Mouse (Mus musculus): ENCODE measurements around the gene Noto. TPM values are rescaled to one million over a fixed set of nuclear protein-coding genes. Genes with fewer than 3 reads are reported as not detected.

The Noto gene
- total and polyA plus RNA-seq, 3 experiments: not detected

GRCm38 (mm10) chr6:85450697-85451663 lies 27.3 kb downstream of the Noto start, which contains the start of gene Cct7 (continued):
- TF ChIP-seq MAFK (IDR thresholded peaks at IDR 0.05; ENCODE audit: borderline replicate concordance, low read depth, low read length): no peak

GRCm38 (mm10) chr6:85451664-85452410 lies 28.2 kb downstream of the Noto start, which contains the start of gene Pradc1:
TSS of gene Pradc1 (minus strand) at chr6:85451970.
- H3K36me3 ChIP-seq (ENCODE audit: control insufficient read depth in 1 of 2, insufficient read depth in 2 of 2, low read length in 2 of 2): peaks cover 2 to 40% of the 10 kb centered on the region in 2 experiments
- H3K9ac ChIP-seq (ENCODE audit: control insufficient read depth, low read depth, low read length, poor library complexity, severe bottlenecking): peak within 1 kb of the TSS; percentile 82
- no peaks in the 10 kb centered on the region for H3K27me3 ChIP-seq (ENCODE audit: control insufficient read depth in 1 of 2, insufficient read depth in 2 of 2, low read length in 2 of 2)
- peak within 1 kb of the TSS; percentile 88 for H3K27ac ChIP-seq (ENCODE audit: control insufficient read depth, low read depth, low read length)
- H3K9me3 ChIP-seq (replicated peaks; ENCODE audit: insufficient read depth, low read length): no peaks in the 10 kb centered on the region
- peak; percentile 99 for DNase-seq (ENCODE audit: low read depth, low spot score)
- H3K79me2 ChIP-seq (ENCODE audit: control insufficient read depth, insufficient read depth, low read length, poor library complexity): peaks cover 55% of the 10 kb centered on the region
- peaks cover 8 to 24% of the 10 kb centered on the region in 2 experiments; a peak in 2 of 4 replicates for H3K4me1 ChIP-seq (ENCODE audit: control insufficient read depth in 1 of 2, insufficient read depth in 2 of 2, low read length in 2 of 2)
- H3K4me3 ChIP-seq (ENCODE audit: control insufficient read depth in 1 of 2, insufficient read depth in 1 of 2, low read depth in 2 of 2, low read length in 2 of 2): peak within 1 kb of the TSS; percentile 74 to 92
- peak; percentile 84 for TF ChIP-seq ELF1 (IDR thresholded peaks at IDR 0.05; ENCODE audit: low read depth, low read length)
- peak; percentile 93 for TF ChIP-seq HCFC1 (IDR thresholded peaks at IDR 0.05; ENCODE audit: low read depth, low read length)
- TF ChIP-seq TBP (IDR thresholded peaks at IDR 0.05; ENCODE audit: low read depth, low read length): peak; percentile 96
- no peak for TF ChIP-seq BHLHE40 (IDR thresholded peaks at IDR 0.05; ENCODE audit: borderline replicate concordance, low read depth, low read length)
- no peak; the same call in 1 of the 2 replicates for TF ChIP-seq POLR2AphosphoS5 (IDR thresholded peaks at IDR 0.05; ENCODE audit: borderline replicate concordance, low read depth, low read length)
- peak; percentile 95 for TF ChIP-seq MYB (IDR thresholded peaks at IDR 0.05; ENCODE audit: low read depth, low read length)
- TF ChIP-seq UBTF (IDR thresholded peaks at IDR 0.05; ENCODE audit: borderline replicate concordance, insufficient read depth, low read depth, low read length): 0 out of 2 replicates have a peak, but pooled peaks have one; percentile 10
- TF ChIP-seq TAL1 (IDR thresholded peaks at IDR 0.05; ENCODE audit: low read length): no peak
- peak; percentile 95 for TF ChIP-seq POLR2AphosphoS2 (IDR thresholded peaks at IDR 0.05; ENCODE audit: low read length)
- no peak for TF ChIP-seq MAFK (IDR thresholded peaks at IDR 0.05; ENCODE audit: borderline replicate concordance, low read depth, low read length)
- TF ChIP-seq MYC (IDR thresholded peaks at IDR 0.05; ENCODE audit: low read depth, low read length): peak; percentile 96
- TF ChIP-seq MAX (IDR thresholded peaks at IDR 0.05; ENCODE audit: low read length): peak; percentile 91
- TF ChIP-seq JUND (IDR thresholded peaks at IDR 0.05; ENCODE audit: low read depth, low read length): no peak
- TF ChIP-seq NRF1 (IDR thresholded peaks at IDR 0.05; ENCODE audit: insufficient read depth, low read depth, low read length, poor library complexity, severe bottlenecking): no peak
- TF ChIP-seq CHD1 (IDR thresholded peaks at IDR 0.05; ENCODE audit: low read depth, low read length): 0 out of 2 replicates have a peak, but pooled peaks have one; percentile 77
- peak; percentile 78; the same call in 1 of the 2 replicates for TF ChIP-seq MXI1 (IDR thresholded peaks at IDR 0.05; ENCODE audit: low read depth, low read length)
- no peak for TF ChIP-seq ZNF384 (IDR thresholded peaks at IDR 0.05; ENCODE audit: low read depth, low read length)
- no peak for TF ChIP-seq RCOR1 (IDR thresholded peaks at IDR 0.05; ENCODE audit: low read depth, low read length)
- TF ChIP-seq GATA1 (IDR thresholded peaks at IDR 0.05; ENCODE audit: low read depth, low read length): no peak
- TF ChIP-seq KAT2A (conservative IDR thresholded peaks at IDR 0.05; ENCODE audit: low read depth, low read length): peak; percentile 72
- no peak for TF ChIP-seq MEF2A (IDR thresholded peaks at IDR 0.05; ENCODE audit: extremely low read depth, insufficient replicate concordance, low read depth, low read length, poor library complexity, severe bottlenecking)
- no peak; the same call in 1 of the 2 replicates for TF ChIP-seq RAD21 (IDR thresholded peaks at IDR 0.05; ENCODE audit: low read depth, low read length)
- TF ChIP-seq ZC3H11A (IDR thresholded peaks at IDR 0.05; ENCODE audit: low read depth, low read length): no peak
- TF ChIP-seq ZMIZ1 (IDR thresholded peaks at IDR 0.05; ENCODE audit: low read depth, low read length): peak; percentile 94
- TF ChIP-seq GABPA (IDR thresholded peaks at IDR 0.05; ENCODE audit: low read depth, low read length): peak; percentile 83; the same call in 1 of the 2 replicates
- TF ChIP-seq E2F4 (IDR thresholded peaks at IDR 0.05; ENCODE audit: borderline replicate concordance, low read depth, low read length): no peak
- no peak for TF ChIP-seq USF2 (IDR thresholded peaks at IDR 0.05; ENCODE audit: borderline replicate concordance in 1 of 2, insufficient read depth in 1 of 2, low read depth in 1 of 2, low read length in 2 of 2)
- TF ChIP-seq EP300 (IDR thresholded peaks at IDR 0.05; ENCODE audit: low read depth in 1 of 2, low read length in 2 of 2): peak in 1 of 2 experiments; percentile 47; a peak in 1 of 4 replicates
- TF ChIP-seq TCF12 (IDR thresholded peaks at IDR 0.05; ENCODE audit: low read depth, low read length): peak; percentile 87
